Mouse (Mus musculus) T-helper 17 cell (primary cell): ENCODE results near the gene Gpat3.

ENCODE experiments used
- in situ Hi-C, 2 experiments: fragments of 300-600 bp; cut with MboI, MseI; formaldehyde crosslinking; loops; 1 replicate in 1 of 2; 2 replicates in 1 of 2; pipeline ENCODE4 v1.15.1; 2025; ENCODE audit warnings: high pct_unique_total_duplicates in 2 of 2

Gpat3 gene

DNA sequence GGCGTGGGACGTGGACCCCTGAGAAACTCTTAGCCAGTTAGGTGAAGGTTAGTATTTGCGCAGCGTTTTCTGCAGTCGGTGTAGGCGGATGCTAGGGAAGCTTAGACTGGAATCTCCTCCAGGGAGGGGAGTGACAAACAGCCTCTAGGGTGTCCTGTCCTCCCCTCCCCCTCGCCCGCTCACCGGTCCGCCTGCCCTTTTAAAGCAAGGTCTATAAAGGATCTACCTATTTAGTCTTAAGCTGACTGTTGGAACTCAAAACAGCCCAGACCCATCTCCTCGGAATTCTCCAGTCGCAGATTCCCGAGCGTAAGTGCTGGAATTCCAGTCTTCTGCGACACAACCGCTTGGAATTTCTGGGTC, at the start of gene Gpat3:
Gene Gpat3, plus strand, starts transcription at position 229 of the 363 bp plus-strand sequence.
- in situ Hi-C loops: no loop called here

DNA sequence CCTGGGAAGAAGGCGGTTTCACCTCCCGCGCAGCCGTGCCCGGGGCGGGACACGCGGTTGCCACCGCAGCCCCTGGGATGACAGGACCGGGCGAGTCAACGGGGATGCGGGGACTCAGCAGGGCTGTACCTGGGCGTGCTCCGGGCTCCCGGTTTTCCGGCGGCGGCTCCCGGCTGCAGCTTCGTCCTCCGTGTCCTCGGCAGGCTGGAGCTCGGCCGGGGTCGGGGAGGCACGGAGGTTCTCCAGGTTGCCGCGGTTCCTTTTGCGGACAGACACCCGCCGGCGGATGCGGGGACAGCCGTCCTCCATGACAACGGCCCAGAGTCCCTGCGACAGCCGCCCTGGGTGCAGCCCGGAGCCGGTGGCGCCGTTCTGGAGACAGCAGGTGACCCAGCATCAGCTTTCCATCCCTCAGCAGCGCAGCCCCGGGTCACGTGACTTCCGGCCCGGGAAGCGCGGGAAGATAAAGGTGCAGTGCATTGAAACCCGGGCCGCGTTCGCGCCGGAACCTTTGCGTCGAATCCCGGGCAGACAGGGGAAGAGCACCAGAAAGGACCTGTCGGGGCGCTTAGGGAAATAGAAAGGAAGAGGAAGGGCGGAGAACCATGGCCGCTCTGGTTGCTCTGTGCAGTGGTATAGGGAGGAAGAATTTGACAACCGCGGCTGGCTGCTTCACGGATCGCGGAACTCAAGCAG, 47.2 kb upstream of the Gpat3 start, which contains the start of the genes Helq and Mrps18c:
Gene Helq, minus strand, starts transcription at position 434 of the 696 bp plus-strand sequence.
Gene Mrps18c, plus strand, starts transcription at position 463 of the 696 bp plus-strand sequence.
- in situ Hi-C loops: loop anchor here in 1 of 2 experiments (10.0 kb wide), 1 partner anchor 254 kb away; no protein-coding TSS in a partner anchor

DNA sequence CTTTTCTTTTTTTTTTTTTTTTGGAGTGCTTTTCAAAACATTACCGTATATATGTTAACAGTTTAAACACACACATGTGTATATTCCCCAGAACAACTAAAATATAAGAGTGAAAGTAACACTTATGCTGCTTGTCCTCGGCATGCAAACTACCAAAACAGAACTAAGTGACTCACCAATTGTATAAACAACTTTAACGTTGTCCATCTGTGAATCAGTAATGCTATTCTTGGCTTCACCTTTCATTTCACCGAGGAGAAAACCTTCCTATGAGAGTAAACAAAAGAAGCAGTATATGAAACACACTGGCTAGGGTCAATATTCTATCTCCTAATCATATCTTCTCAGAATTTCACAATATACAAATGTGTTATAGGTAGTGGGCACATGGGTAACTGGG, 27.2 kb upstream of the Gpat3 start:
- in situ Hi-C loops: loop anchor here in 1 of 2 experiments (25.0 kb wide), 1 partner anchor 856 kb away; no protein-coding TSS in a partner anchor

DNA sequence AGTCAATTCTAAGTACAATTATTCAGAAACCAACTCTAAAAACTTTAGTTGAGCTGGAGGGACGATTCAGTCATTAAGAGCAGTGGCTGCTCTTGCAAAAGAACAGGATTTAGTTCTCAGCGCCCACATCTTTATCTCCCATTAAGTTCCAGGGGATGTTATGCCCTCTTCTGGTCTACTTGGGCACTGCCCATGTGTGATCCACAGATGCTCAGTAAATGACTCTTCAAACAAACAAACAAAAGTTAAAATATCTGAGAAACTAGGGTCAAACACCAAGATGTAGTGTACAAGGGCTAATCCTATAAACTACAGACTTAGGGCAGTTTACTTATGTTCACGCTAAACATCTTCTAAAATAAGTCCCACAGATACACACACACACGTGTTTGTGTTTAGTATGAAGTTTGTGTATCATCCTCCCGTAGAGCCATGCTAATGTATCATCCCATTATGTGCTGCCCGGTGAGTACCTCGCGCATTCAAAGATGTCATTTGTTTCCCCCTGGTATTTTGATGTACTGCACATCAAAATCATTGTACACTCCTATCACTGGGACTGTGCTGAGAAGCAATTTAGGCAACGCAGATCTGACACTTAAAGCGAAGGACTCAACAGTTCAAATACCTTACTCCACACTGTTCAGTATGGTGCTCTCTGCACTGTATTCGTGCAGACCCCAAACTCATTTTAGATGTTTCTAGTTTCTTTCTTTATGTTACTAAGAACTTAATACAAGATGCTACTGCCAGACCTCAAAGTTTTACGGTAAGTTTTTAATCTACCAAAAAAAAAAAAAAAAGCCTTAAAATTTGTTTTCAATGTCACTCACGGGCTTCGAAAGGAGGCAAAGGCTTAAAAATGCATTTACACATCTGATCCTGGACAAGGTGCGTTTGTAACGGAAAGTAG, 25.7 kb upstream of the Gpat3 start:
- in situ Hi-C loops: loop anchor here (5.0 to 25.0 kb wide), 2 partner anchors 92 to 858 kb away; no protein-coding TSS in a partner anchor

DNA sequence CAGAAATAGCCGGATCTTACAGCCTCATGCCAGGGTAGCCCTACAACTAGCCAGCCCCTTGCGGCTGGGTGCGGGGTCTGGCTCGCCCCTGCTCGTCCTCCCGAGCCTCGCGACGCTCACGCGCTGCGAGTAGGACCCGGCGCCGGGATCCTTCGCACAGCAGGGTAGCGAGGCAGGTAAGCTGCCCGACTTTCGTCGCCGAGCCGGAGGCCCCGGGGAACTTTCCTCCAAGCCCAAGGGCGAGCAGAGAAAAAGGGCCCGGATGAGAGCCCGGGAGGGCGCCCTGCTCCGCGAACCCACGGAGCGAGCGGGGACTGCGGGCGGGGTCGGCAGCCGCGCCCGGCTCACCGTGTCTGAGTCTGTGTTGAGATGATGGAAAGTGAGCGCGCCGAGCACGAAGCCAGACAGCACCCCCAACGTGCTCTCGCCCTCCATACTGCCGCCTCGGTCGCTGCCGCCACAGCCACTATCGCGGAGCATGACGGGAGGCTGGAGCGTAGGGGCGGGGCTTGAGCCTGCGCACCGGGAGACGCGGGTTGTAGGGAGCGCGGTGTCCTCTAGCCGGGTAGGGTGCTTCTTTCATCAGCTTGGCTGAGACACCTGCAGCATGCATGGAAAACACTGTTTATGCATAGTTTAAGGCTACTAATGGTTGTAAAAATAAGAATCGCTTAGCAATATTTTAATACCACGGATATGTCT, 24.9 kb upstream of the Gpat3 start, which contains the start of gene Abraxas1:
Gene Abraxas1, minus strand, starts transcription at position 483 of the 702 bp plus-strand sequence.
- in situ Hi-C loops: loop anchor here (5.0 to 25.0 kb wide), 2 partner anchors 92 to 858 kb away; no protein-coding TSS in a partner anchor

DNA sequence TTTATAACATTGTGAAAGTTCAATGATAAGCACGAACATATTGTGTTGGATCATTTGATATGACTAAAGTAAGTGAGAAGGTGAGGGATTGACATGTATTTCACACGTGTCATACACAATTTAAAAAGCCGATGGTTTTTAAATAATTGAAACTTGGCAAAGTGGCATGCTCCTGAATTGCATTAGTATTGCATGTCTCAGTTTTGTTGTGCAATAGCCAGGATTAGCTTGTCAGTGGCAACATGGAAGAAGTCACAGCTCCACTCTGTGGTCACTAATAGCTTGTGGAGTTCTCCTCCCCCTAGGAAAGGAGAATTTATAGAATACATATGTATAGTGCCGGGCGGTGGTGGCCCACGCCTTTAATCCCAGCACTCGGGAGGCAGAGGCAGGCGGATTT, 24.1 kb upstream of the Gpat3 start:
- in situ Hi-C loops: loop anchor here (5.0 to 25.0 kb wide), 2 partner anchors 91 to 859 kb away; no protein-coding TSS in a partner anchor

DNA sequence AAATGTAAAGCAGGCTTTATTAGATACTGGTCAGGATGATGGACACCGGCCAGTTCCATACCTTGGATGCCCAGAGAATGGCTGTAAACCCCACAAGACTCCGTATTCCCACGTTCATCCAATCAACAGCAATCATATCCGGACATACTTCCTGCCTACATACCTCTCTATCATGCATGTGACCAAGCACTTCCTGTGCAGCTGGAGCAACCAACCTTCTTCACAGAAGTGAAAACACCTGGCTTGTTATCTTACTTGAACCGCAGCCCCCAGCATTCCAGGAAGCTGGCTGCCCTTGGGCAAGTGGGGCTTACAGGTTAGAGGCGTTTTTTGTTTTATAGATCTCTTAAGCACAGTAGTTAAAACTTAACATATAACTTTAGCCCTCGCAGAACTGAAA, 22.7 kb upstream of the Gpat3 start:
- in situ Hi-C loops: loop anchor here (5.0 to 25.0 kb wide), 2 partner anchors 89 to 861 kb away; no protein-coding TSS in a partner anchor

DNA sequence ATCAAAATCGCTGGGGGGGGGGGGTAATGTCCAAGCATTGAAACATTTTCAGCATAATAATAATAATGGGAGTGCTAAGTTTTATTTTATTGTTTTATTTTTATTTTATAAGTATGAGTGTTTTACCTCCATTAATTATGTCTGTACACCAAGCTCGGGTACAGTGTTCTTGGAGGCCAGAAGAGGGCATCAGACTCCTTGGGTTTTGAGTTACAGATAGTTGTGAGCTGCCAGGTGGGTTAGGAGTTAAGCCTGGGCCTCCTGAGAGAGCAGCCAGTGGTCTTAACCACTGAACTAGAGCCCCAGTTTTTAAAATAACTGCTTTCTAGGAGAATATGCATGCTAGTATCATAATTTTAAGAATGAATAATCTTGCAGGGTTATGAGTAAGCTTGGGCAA, 19.5 kb upstream of the Gpat3 start:
- in situ Hi-C loops: no loop called here

DNA sequence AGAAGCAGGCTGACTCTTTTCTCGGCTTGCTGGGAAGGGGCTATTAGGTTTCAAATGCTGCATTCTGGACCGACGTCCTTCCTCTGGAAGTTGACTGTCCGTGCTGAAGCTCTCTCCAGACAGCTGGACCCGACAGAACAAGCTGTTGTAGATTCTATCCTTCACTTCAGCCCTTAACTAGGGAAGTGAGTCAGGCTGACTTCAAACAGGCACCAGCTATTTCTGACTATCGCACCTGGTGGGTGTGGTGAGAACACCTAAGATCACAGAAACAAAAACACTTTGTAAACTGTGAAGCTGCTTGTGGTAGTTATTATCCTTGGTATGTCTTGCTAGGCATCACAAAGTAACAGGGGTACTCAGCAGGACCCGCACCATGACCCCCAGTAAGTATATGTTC, 19.0 kb upstream of the Gpat3 start:
- in situ Hi-C loops: no loop called here

DNA sequence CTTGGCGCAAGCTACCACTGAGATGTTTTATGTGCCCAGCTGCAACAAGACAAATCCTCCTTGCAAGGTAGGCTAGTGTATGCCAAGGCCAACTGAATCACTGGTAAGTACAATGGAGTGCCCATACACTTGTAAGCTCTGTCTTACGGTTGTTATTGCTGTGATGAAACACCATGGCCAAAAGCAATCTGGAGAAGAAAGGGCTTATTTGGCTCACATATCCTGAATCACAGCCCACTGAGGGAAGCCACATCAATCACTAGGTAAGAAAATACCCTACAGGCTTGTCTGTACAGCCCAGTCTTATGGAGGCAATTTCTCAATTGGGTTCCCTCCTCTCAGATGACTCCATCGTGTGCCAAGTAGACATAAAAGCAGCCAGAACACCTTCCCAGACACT, 16.8 kb upstream of the Gpat3 start:
- in situ Hi-C loops: no loop called here

DNA sequence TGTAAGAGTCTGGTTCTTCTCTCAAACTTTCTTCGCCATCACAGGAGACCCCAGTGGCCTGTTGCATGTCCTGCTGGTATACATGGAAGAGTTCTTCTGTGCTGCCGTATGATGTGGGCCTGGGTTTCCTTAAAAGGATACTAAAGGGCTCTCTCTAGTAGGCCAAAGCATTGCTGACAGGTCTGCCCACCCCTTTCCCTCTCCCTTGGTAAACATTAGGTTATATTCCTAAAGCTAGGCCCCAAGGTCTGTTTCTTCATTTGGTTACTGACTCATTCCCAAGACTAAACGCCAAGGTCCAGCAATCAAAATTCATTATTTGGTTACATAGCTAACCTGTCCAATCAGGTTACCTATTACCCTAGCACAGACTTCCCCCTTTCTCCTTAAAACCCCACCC, 12.8 kb upstream of the Gpat3 start:
- in situ Hi-C loops: no loop called here

DNA sequence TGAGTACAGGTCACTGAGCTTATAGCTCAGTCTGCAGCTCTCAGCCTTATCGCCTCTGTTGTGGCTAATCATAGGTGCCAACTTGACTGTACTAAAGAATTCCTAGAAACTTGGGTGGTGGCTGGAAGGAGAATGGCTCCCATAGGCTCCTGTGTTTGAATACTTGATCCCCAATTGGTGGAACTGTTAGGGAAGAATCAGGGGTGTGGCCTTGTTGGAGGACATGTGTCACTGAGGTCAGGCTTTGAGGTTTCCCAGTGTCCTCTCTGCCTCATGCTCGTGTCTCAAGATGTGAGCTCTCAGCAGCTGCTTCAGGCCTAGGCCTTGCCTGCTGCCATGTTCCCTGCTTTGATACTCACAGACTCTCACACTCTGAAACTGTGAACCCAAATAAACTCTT, 11.7 kb upstream of the Gpat3 start:
- in situ Hi-C loops: no loop called here

DNA sequence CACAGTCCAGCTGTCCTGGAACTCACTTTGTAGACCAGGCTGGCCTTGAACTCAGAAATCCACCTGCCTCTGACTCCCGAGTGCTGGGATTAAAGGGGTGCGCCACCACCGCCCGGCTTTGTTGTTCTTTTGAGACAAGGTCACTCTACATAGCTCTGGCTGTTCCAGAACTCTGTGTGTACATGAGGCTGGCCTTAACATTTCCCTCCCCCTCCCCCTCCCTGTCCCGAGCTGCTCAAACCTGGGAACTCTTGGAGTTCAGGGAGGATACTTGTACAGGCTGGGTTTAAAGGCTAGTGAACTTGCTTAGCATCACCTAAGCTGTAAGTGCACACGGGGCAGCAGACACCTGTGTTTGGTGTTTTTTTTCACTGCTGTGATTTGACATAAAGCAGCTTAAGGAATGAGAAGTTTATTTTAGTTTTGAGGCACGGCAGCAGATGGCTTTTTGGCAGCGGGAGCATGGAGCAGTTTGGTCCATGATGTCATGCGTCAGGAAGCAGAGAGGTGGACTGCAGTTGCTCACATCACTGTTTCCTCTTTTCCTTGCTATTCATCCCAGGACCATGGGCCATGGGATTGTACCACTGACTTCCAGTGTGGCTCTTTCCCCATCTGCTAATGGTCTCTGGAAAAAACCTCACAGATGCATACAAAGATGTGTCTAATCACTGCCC, 9.5 kb upstream of the Gpat3 start:
- in situ Hi-C loops: no loop called here

DNA sequence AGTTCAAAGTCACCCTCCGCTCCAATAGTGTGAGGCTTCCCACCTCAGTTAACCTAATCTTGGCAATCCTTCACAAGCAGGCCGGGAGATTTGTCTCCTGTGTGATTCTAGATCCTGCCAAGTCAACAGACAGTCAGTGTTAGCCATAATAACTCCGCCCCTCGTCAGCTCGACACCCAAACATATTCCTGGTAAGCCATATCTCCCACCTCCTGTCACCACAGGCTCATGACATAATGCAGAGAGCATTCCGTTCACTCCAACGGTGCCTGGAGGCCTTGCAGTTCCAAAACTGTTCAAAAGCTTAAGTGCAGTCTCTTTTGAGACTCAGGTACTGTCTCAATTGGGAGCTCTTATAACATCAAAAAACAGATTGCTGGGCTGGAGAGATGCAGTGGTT, 7.6 kb upstream of the Gpat3 start:
- in situ Hi-C loops: no loop called here

DNA sequence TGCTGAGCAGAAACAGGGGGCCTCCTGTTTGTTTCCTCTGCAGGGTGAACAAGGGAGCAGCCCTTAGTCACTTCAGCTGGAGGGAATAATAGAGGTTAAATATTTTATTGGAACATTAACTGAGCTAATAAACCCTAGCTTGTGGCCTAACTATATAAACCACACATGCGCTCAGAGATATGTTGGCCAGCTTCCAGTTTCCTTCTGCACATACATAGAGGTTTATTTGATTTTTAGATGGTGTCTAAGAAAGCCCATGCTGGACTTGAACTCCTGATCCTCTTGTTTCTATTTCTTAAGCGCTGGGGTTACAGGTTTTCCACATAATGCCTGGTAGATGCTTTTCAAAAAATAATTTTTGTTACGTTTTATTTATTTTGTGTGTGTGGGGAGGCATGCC, 1.0 kb upstream of the Gpat3 start:
- in situ Hi-C loops: no loop called here

DNA sequence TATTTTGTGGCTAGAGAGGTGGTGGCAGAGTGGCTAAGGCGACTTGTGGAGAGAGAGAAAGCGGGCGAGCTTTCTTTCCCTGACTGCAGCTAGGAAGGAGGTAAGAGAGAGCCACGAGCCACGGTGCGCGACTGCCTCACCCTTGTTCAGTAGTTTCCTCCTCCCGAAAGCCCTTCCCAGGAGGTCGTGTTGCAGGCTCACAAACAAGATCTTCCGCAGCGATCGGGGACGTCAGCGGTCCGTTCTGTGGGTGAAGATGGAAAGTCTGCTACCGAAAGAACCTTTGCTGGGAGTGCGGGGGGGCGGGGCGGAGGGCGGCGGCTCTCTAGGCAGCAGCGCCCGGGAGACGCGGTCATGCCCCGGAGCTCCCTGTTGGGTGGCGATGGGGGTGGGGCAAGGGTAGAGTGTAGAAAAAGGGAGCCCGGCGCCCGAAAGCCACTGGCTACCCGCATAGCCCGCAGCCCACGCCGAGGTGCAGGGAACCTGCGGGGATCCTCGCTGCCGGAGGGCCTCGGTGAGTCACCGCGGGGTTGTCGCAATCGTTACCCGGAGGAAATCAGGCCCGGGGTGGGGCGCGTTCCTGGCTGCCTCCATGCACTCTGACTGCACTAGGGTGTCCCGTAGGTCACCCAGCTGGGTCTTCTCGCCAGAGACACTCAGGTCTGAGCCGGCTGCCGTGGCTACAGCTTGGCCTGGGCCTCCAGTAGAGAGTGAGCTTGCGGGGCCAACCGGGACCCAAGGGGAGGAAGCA, 510 bp downstream of the Gpat3 start:
- in situ Hi-C loops: no loop called here

DNA sequence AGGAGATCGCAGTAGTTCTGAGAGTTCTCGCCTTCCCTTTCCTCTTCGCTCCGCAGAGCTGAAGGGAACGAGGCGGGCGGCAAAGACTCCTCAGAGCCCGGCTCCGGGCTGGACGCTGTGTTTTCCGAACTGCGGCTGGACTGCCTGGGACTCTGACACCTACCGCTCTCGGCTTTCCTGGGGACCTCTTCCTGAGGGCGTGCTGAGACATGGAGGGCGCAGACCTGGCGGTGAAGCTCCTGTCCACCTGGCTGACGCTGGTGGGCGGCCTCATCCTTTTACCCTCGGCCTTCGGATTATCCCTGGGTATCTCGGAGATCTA, 1.0 kb downstream of the Gpat3 start:
- in situ Hi-C loops: no loop called here

DNA sequence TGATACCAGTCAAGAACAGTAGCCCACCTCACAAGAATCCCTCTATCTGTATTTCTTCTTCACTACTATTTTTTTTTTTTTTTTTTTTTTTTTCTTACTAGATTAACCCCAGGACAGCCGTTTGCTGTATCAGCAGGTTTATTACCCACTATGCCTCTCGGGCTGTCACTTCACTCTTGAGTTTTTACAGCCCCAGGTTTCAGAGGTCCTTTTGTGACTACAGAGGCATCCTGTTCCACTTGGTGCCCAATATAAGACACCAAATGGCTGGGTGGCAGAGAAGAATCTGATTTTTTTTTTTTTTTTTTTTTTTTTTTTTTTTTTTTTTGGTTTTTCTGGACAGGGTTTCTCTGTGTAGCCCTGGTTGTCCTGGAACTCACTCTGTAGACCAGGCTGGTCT, 1.6 kb downstream of the Gpat3 start:
- in situ Hi-C loops: no loop called here

DNA sequence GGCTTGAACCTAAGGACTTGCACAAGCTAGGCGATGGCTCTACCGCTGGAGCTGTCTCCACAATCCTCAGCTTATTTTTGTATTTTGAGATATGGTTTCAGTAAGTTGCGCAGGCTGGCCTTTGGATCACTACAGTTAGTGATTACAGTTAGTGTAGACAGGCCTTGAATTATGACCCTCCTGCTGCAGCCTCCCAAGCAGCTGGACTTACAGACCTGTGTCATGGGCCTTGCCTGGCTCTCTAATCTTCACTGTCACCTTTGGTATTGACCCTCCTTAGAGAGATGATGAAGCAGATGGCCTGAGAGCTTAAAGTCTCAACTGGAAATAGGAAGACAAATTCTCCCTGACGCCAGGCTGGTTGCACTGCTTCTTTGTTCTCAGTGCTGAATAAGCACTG, 8.4 kb downstream of the Gpat3 start:
- in situ Hi-C loops: no loop called here

DNA sequence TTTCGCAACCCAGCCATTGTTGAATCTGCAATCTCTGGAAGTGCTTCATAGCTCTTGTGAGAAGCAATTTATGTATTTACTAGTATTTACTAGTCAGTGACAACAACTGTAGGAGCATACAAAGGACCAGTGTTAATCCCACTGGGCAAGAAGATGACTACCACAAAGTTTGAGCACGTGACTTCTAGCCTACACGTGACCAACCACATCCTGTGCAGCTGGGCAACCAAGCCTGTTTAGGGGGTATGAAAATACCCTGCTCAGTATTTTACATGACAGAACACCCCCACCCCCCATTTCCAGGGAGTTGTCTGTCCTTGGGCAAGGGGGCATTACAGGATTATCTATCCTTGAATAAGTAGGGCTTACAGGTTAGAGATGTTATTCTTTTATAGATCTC, 11.0 kb downstream of the Gpat3 start:
- in situ Hi-C loops: no loop called here
